Mouse (Mus musculus) heart, postnatal 0 days (tissue): ENCODE results near the gene Aurka. TPM values are rescaled to one million over a fixed set of nuclear protein-coding genes. Genes with fewer than 3 reads are reported as not detected.

ENCODE experiments used
- ATAC-seq: fragments of 200-750 bp; cut with Nextera tagmentation; 2 replicates; pipeline ENCODE4 v1.8.0; 2017; ENCODE audit warnings: low read depth, moderate number of reproducible peaks, moderate library complexity; ENCODE audit not compliant: insufficient read depth
- DNase-seq: peaks from one replicate; pipeline ENCODE4 v3.0.0-alpha.2; 2016; ENCODE audit warnings: low spot score
- H3K27ac ChIP-seq: fragments of 300-500 bp; sonication (generic); 2 replicates; pipeline ENCODE4 v1.5.1; 2014; ENCODE audit warnings: low read depth, mild to moderate bottlenecking
- H3K27me3 ChIP-seq: fragments of 300-500 bp; sonication (generic); 2 replicates; pipeline ENCODE4 v1.6.1; 2014; ENCODE audit warnings: low read length, mixed read lengths; ENCODE audit not compliant: control insufficient read depth, insufficient read depth
- H3K36me3 ChIP-seq: fragments of 300-500 bp; sonication (generic); replicated peaks from 2 replicates; pipeline ENCODE4 v1.6.1; 2014; ENCODE audit warnings: low read length, mixed read lengths; ENCODE audit not compliant: control insufficient read depth, insufficient read depth
- H3K4me1 ChIP-seq: fragments of 300-500 bp; sonication (generic); 2 replicates; pipeline ENCODE4 v1.6.1; 2014; ENCODE audit warnings: antibody characterized with exemption; ENCODE audit not compliant: control insufficient read depth, insufficient read depth
- H3K4me2 ChIP-seq: fragments of 300-500 bp; sonication (generic); 2 replicates; pipeline ENCODE4 v1.6.1; 2014; ENCODE audit warnings: low read depth, mild to moderate bottlenecking, low read length, moderate library complexity
- H3K4me3 ChIP-seq: fragments of 300-500 bp; sonication (generic); 2 replicates; pipeline ENCODE4 v1.5.1; 2014; ENCODE audit warnings: low read depth, low read length
- H3K9ac ChIP-seq: fragments of 300-500 bp; sonication (generic); replicated peaks from 2 replicates; pipeline ENCODE4 v1.6.1; 2014; ENCODE audit warnings: low read depth, low read length, mixed read lengths
- H3K9me3 ChIP-seq: fragments of 300-500 bp; sonication (generic); replicated peaks from 2 replicates; pipeline ENCODE4 v1.6.1; 2016; ENCODE audit warnings: low read length; ENCODE audit not compliant: control insufficient read depth
- CTCF ChIP-seq: IDR thresholded peaks from 2 replicates; pipeline ENCODE4 v1.5.1; 2016; ENCODE audit warnings: antibody characterized with exemption, control low read depth, low read depth
- EP300 ChIP-seq: IDR thresholded peaks from 2 replicates; pipeline ENCODE4 v1.6.1; 2016; ENCODE audit warnings: antibody characterized with exemption, low read depth
- WGBS: fragments of 180-500 bp; shearing (Covaris S2); extraction: QIAGEN DNeasy Blood & Tissue Kit; methylation state at CpG from one replicate; pipeline ENCODE4 v1.1.7; 2014; 5-methylcytosine and 5-hydroxymethylcytosine counted together
- polyA plus RNA-seq: library from polyadenylated mRNA; unstranded; fragments of >200 nt; fragmentation: Nextera tagmentation; extraction: Ambion mirVana; gene quantifications from 2 replicates; pipeline ENCODE4 v1.2.1, GENCODE M21; 2015
- total RNA-seq: library from RNA; depleted of rRNA; stranded (reverse); fragments of >200 nt; gene quantifications from 2 replicates; pipeline ENCODE4 v1.2.3, GENCODE M21; 2014; ENCODE audit warnings: low replicate concordance

Aurka gene
- total and polyA plus RNA-seq, 2 experiments from 2014 or later: 25.5 to 36.6 TPM

- no peaks in the 10 kb centered on the region for H3K27me3 ChIP-seq
- no peak overlapping the region for H3K4me2 ChIP-seq
- no peak for ATAC-seq
- no peak for DNase-seq
- H3K4me1 ChIP-seq: peaks cover 17% of the 10 kb centered on the region; the same call in 1 of the 2 replicates
- H3K36me3 ChIP-seq: no peaks in the 10 kb centered on the region
- H3K9me3 ChIP-seq: no peaks in the 10 kb centered on the region
- H3K4me3 ChIP-seq: no peak overlapping the region
- H3K9ac ChIP-seq: no peak overlapping the region
- WGBS: 89% methylated on average over 7 of the region's 7 CpGs
- H3K27ac ChIP-seq: no peak overlapping the region
- TF ChIP-seq CTCF (no peak), EP300 (no peak)
These were observed 26.6 kb downstream of the Aurka start for GRCm38 (mm10) chr2:172343751-172344150.

- 46% methylated on average over 5 of the region's 5 CpGs for WGBS
- Histone ChIP-seq H3K9me3 (no peaks in the 10 kb centered on the region), H3K9ac (no peak overlapping the region), H3K4me2 (no peak overlapping the region), H3K27ac (no peak overlapping the region), H3K36me3 (no peaks in the 10 kb centered on the region), H3K27me3 (no peaks in the 10 kb centered on the region), H3K4me3 (no peak overlapping the region), H3K4me1 (0 out of 2 replicates have a peak, but pooled peaks cover 6% of the 10 kb centered on the region)
- ATAC-seq (no peak), DNase-seq (no peak)
- TF ChIP-seq EP300: no peak
These were observed 28.7 kb downstream of the Aurka start for GRCm38 (mm10) chr2:172341606-172342005.

- DNase-seq (no peak), ATAC-seq (no peak)
- Histone ChIP-seq H3K4me1 (0 out of 2 replicates have a peak, but pooled peaks cover 6% of the 10 kb centered on the region), H3K27me3 (no peaks in the 10 kb centered on the region), H3K9me3 (no peaks in the 10 kb centered on the region), H3K4me2 (no peak overlapping the region), H3K9ac (no peak overlapping the region), H3K36me3 (no peaks in the 10 kb centered on the region), H3K27ac (no peak overlapping the region), H3K4me3 (no peak overlapping the region)
- 54% methylated on average over 3 of the region's 3 CpGs for WGBS
- TF ChIP-seq EP300 (no peak), CTCF (no peak)
These were observed 29.4 kb downstream of the Aurka start for GRCm38 (mm10) chr2:172340936-172341335.

GRCm38 (mm10) chr2:172338206-172338942 lies 32.0 kb downstream of the Aurka start:
- H3K4me1 ChIP-seq: no peaks in the 10 kb centered on the region
- H3K4me2 ChIP-seq: no peak overlapping the region
- H3K9me3 ChIP-seq: no peaks in the 10 kb centered on the region
- H3K9ac ChIP-seq: no peak overlapping the region
- H3K4me3 ChIP-seq: no peak overlapping the region
- ATAC-seq (no peak), DNase-seq (no peak)
- no peaks in the 10 kb centered on the region for H3K36me3 ChIP-seq
- 79% methylated on average over 19 of the region's 19 CpGs for WGBS
- no peaks in the 10 kb centered on the region for H3K27me3 ChIP-seq
- TF ChIP-seq EP300 (no peak), CTCF (no peak)
- H3K27ac ChIP-seq: no peak overlapping the region

- Histone ChIP-seq H3K4me1 (no peaks in the 10 kb centered on the region), H3K36me3 (no peaks in the 10 kb centered on the region), H3K9ac (no peak overlapping the region), H3K27ac (no peak overlapping the region), H3K4me3 (no peak overlapping the region), H3K27me3 (0 out of 2 replicates have a peak, but pooled peaks cover 7% of the 10 kb centered on the region), H3K4me2 (no peak overlapping the region), H3K9me3 (no peaks in the 10 kb centered on the region)
- DNase-seq (no peak), ATAC-seq (no peak)
- WGBS: 6% methylated on average over 13 of the region's 13 CpGs
- TF ChIP-seq EP300: no peak
- TF ChIP-seq CTCF: peak; percentile 82
These were observed 41.2 kb downstream of the Aurka start for GRCm38 (mm10) chr2:172329179-172329578.

GRCm38 (mm10) chr2:172328248-172328647 lies 42.1 kb downstream of the Aurka start:
- TF ChIP-seq EP300: no peak
- Histone ChIP-seq H3K27me3 (0 out of 2 replicates have a peak, but pooled peaks cover 7% of the 10 kb centered on the region), H3K27ac (no peak overlapping the region), H3K4me1 (no peaks in the 10 kb centered on the region), H3K9me3 (no peaks in the 10 kb centered on the region), H3K9ac (no peak overlapping the region), H3K4me3 (no peak overlapping the region), H3K36me3 (no peaks in the 10 kb centered on the region), H3K4me2 (no peak overlapping the region)
- DNase-seq (no peak), ATAC-seq (no peak)
- WGBS: 42% methylated on average over 8 of the region's 8 CpGs
